ENCODE assay signal across 13 mouse cellular contexts in genomic region chr13:52883960-52884326, GRCm38 (mm10).
"Had no signal": no experiment of that assay in that cellular context is flagged by ENCODE, and none has a peak within 500 bp of the region (broad histone marks: within the 10 kb centered on the region; RNA-seq: fewer than 3 reads in every experiment).

No protein-coding gene starts in this region.

- DNase-seq: kidney, adult 2 months; kidney, postnatal 10 days; lung, postnatal 10 days; lung, postnatal 4 days; thymus, adult 18-20 months; thymus, postnatal 14 days had no signal

- H3K4me3 ChIP-seq: left cerebral cortex, adult 2 months; limb, embryonic 10.5 days; midbrain, embryonic 13.5 days; myocyte had no signal

- H3K36me3 ChIP-seq: midbrain, embryonic 13.5 days had no signal

- H3K27ac ChIP-seq: left cerebral cortex, adult 2 months; limb, embryonic 10.5 days; midbrain, embryonic 13.5 days had no signal

- H3K9me3 ChIP-seq: limb, embryonic 10.5 days; midbrain, embryonic 13.5 days had no signal

- H3K27me3 ChIP-seq: midbrain, embryonic 13.5 days had no signal

- H3K9ac ChIP-seq: lung, embryonic 14.5 days had no signal

- ATAC-seq: intestine, embryonic 16.5 days; midbrain, embryonic 13.5 days had no signal

- H3K4me2 ChIP-seq: liver, embryonic 11.5 days; lung, embryonic 14.5 days; midbrain, embryonic 13.5 days had no signal
